Mouse (Mus musculus): ENCODE measurements at regions not wholly inside any gene's neighbourhood (a gene's known extent, or its start where the extent isn't known, plus 50 kb on each side); places are given as distances from the start of the nearest gene placed in this dataset.

DNA sequence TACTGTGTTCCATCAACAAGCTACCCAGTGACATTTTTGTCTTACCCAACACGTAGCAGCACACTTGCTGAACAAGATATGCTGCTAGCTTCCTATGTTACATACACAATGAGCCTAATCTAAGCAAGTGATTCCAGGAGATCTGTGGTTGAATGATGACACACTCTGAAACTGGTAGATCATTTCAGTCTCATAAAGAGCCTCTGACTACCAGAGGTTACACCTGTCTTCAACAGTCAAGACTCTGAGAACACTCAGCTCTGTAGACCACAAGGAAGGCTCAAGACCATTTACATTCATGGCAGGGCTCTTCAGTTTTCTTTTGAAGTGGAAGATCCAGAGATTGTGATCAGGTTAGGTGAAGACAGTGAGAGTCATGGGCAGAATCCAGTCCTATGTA is 501.3 kb upstream of the Adamts16 start:
- no peak for DNase-seq (ENCODE audit: low spot score)

DNA sequence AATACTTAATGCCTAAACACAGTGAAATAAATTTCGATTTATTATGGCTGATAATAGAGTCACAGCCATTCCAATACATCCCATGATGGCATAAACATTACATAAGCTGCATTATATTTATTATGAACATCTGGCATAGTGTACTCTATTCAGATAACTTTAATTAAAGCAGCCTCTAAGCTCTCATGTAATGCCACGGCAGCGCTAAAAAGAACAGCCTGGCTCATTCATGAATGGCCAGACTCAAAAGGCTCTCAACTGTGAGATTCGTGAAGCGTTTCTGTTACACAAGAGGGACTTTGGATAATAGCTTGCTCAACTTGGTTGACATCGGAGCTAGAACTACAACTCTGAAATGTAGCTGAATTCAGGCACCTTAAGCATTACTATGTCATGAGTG is 497.1 kb upstream of the Adamts16 start:
- DNase-seq (ENCODE audit: low spot score): no peak

GRCm38 (mm10) chr13:71334925-71335324 is 493.3 kb upstream of the Adamts16 start:
- DNase-seq (ENCODE audit: low spot score): no peak

GRCm38 (mm10) chr13:71333146-71333545 is 491.5 kb upstream of the Adamts16 start:
- no peak for DNase-seq (ENCODE audit: low spot score)

- DNase-seq (ENCODE audit: low spot score): no peak
Observed at GRCm38 (mm10) chr13:71330321-71330720, 488.7 kb upstream of the Adamts16 start.

DNA sequence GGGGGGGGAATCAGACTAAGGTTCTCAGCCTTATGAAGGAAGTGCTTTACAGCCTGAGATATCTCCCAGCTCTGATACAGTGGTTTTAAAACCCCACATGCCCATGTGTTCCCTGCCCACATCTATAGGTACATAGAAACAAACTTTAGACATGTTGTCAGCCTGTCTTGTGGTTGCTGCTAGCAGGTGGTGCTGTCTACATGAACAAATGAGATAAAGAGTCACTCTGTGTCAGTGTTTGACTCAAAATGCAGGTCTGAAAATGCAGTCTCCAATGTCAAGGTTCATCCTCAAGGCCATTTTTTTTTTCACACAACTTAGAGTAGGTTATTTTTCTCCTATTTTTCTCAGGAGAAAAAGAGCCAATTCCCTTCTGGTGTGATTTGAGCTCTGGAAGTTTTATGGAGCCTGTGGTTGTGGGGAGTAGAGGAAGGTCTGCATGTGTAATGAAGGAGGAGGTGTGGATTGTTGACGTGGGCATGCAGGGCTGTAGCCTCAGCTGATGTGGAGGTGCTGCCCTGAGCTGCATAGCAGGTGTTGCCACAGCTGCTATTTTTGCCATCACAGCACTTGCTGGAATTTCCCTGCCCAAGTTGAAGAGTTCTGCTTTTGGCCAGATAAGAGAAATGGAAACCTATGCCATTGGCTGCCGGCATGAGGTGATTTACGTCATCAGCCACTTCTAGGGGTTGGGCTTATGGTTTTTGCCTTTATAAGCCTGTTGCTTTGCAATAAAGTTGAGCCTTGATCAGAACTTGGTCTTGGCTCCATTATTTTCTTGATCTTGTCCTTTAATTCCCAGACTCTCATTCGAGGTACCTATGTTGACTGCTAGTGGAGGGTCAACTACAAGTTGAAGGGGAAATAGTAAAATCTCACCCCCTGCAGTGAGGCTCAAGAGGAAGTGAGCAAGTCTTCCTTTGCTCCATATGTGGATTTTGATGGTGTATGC is 486.5 kb upstream of the Adamts16 start:
- no peak for DNase-seq (ENCODE audit: low spot score)

GRCm38 (mm10) chr13:71320489-71320888 is 478.9 kb upstream of the Adamts16 start:
- no peak for DNase-seq (ENCODE audit: low spot score)

DNA sequence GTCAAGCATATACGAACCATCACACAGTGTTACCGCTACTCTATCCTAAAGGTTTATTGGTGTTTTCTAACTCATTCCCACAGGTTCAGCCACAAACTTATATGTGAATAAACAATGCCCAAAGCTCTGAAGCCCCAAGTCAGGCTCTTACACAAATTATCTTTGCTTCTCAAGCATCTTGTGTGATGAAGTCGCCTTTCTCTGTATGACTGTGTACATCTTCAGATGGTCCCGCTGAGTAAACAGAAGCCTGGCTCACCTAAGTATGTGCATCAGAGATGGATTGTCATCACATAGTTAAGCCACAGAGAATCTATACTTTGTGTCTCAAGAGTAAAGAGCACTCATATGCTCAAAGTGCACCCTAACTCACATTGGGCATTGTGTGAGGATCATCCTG is 462.3 kb upstream of the Adamts16 start:
- DNase-seq (ENCODE audit: low spot score): no peak

GRCm38 (mm10) chr13:71275991-71276390 is 434.4 kb upstream of the Adamts16 start:
- DNase-seq (ENCODE audit: low spot score): no peak

DNA sequence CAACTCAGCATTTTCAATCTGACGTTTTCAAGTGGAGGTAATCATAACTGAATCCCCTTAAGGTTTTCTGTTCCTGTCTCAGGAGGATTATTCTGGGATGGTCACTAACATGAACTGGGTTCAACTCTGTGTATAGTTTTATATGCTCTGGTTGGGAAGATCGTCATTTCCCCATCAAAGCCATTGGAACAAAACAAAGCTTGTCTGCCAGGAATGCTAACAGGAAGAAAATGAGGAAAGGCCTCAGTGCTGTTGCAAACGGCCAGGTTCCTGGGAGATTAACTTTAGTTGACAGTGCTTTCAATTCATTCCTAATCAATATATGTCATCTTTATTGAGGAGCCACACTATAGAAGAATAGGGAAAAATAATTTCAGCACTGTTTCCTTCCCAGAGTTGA is 432.5 kb upstream of the Adamts16 start:
- DNase-seq (ENCODE audit: low spot score): no peak

DNA sequence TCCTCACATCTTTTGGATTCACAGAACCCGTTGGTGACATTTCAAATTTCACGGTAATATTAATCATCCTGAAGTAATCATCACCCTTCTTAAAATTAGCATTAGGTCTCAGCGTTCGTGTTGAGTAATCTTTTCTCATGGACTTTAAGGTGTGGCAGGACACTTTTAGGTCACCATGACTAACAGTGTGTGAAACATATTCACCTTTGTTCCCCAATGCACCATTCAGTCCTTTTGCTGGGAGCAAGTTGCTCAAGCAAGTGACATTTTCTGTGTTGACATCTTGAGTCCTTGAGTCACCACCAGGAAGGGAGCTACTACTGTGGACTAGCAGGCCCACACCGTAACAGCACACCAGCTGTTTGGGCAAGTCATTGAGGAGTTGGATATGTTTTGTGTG is 431.9 kb upstream of the Adamts16 start:
- no peak for DNase-seq (ENCODE audit: low spot score)

DNA sequence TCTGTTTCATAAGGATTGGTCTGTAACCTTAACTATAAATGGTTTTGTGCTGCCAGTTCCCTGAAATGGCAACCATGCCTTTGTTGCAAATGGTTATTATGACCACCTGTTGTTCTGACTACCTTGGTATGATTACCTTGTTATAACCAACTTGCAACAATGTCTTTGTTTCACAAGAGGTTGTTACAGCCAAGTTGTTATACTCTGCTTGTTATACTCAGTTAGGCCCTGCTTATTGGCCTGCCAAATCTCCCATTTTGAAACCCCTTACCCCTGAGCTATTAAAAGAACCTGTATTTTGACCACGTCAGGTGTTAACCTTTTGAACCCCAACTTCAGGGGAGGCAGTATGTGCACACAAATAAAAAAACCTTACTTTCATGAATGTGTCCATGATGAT is 431.5 kb upstream of the Adamts16 start:
- no peak for DNase-seq (ENCODE audit: low spot score)

- no peak for DNase-seq (ENCODE audit: low spot score)
Observed at GRCm38 (mm10) chr13:71272431-71272830, 430.8 kb upstream of the Adamts16 start.

- DNase-seq (ENCODE audit: low spot score): no peak
Observed at GRCm38 (mm10) chr13:71271727-71272418, 430.3 kb upstream of the Adamts16 start.

- DNase-seq (ENCODE audit: low spot score): no peak
Observed at GRCm38 (mm10) chr13:71270370-71270769, 428.8 kb upstream of the Adamts16 start.

DNA sequence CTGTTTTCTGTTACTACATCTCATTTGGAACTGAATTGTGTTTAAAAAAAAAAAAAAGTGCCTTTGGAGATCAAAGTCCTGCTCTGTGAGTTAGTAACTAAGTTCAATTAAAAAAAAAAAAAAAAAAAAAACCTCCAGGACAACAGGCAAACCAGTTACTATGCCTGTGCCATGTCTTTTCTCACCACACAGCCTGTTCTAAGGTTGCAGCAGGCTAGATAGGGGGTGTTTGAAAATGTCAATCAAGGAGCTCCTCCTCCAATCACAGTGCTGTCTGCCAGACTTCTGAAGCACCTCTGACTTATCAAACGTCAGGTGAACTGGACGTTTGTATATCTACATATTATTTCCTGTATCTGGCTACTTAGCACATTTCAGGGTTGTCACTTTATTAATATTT is 427.9 kb upstream of the Adamts16 start:
- no peak for DNase-seq (ENCODE audit: low spot score)

DNA sequence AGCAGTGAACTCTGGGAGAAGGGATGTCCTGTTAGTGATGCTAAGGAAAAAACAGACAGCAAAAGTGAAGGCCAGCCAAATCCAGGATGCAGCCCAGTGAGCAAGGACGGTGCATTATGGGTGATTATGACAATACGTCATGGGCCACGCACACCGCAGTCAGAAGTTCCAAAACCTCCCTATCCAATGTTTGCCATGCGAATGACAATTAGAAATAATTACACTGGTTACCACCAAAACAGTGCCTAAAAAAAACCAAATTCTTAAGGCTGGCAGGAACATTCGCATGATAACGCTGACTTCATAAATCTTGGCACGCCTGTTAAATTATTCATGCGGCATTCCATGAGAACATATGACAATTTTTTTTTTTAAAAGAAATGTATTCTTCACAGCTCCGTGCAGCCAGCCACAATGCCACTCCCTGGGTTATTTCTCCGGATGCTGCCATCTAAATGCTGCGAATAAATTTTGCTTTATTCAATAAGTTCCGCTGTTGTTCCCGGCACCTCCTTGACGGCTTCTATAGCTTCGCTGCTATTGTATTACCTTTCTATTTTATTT is 421.8 kb upstream of the Adamts16 start:
- DNase-seq (ENCODE audit: low spot score): no peak

DNA sequence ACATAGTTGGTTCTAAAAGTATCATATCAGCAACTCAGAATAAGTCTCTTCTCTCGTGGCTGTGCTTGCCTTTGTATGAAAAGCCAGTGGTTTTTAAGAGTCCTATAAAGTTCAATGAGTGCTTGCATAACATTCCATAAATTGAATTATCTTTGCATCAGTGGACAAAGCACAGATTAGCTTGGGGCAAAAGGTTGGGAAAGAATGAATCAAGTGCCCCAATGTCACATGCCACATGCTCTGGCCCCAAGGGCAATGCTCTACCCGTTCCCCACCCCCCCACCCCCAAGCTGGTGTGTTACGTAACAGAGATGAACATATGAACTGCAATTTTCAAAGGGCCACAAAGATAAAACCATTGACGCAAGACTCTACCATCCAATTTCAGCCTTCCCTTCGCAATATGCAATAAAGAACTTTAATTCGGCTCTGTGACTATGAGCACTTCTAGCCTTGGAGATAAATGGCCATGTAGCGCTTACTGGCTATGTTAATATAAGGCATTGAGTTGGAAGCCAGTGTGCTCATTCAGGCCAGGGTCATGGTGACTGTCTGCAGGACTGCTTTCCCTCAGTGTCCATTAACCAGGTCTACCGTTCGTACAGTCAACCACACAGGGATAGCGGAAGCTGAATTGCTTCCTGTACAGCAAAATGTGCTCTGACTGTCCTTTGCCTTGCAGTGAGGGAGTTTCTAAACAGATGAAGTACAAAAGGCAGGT is 421.1 kb upstream of the Adamts16 start:
- DNase-seq (ENCODE audit: low spot score): no peak

DNA sequence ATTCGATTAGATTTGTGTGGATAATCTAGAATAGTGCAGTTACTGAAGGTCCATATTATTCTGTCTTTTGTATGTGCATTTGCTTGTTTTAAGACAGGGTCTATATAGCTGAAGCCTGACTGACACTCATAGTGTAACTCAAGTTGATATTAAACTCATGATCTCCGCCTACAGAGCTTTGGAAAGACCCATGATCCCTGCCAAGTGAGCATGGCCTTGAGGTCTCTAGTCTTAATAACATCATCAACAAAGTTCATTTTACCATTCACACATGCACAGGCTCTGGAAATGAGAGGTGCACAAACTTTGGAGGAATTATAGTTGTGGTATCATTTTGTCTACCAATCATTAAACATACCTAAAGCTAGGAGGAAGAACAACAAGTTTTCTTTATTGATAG is 412.4 kb upstream of the Adamts16 start:
- DNase-seq (ENCODE audit: low spot score): no peak

DNA sequence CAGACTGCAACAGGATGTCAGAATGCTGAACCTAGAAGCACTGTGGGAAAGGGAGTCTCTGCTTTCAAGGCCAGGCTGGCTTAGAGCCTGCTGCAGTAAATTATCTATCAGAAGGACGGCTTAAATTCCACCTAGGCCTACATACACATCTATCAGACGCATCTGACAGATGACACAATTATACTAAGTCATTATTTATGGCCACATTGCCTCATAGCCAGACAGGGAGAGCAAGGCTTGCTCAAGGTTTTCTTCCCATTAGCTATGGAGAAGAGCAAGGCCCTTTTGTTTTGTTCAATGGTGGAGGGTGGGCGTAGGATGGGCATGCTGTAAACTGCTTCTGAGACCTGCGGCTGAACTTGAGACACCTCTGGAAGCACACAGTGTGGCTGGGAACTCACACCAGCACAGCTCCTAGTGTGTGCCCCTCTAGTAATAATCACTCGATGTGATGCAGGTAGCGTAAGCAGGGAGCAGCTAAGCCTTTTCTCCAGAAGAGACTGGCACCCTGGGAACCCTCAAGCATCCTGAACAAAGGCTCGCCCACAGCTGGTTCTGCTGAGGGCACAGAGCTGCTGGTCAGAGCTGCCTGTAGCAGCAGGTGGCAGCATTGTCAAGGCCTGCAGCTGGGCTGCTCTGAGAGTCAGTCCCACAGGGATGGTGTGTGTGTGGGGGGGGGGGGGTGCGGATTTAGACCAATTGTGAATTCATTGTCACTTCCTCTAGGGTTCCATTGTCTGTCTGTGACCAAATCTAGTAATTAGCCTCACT is 406.8 kb upstream of the Adamts16 start:
- no peak for DNase-seq (ENCODE audit: low spot score)

- DNase-seq (ENCODE audit: low spot score): no peak
Observed at GRCm38 (mm10) chr13:71247241-71247640, 405.6 kb upstream of the Adamts16 start.

DNA sequence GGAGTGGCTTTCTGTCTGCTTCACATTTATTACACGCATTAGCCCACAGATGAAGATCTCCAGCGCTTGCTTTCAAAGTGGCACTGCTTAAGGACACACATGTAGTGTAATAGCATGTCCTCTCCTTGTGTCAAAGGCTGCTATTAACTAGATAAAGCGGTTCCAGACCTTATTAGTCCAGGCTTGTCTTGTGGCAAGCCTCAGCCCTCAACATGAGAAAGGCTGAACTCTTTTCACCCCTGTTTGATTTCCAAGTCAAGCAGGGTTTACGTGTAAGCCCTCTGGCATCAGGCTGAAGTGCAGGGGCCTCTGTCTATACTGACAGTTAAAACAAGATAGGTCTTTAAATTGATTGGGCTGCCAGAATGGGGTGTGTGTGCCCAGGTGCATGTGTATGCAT is 403.7 kb upstream of the Adamts16 start:
- no peak for DNase-seq (ENCODE audit: low spot score)
